Mouse (Mus musculus) lung, postnatal 10 days (tissue): Measurements from ENCODE around the gene Fgfr1op2.

Experiments
- DNase-seq: peaks from one replicate; pipeline ENCODE4 v3.0.0; 2021

The Fgfr1op2 gene

GRCm38 (mm10) chr6:146643184-146643570 lies 66.2 kb downstream of the Fgfr1op2 start:
- no peak for DNase-seq
